Mouse (Mus musculus) neural tube, embryonic 12.5 days (tissue): ENCODE measurements around the gene Palld. TPM values are rescaled to one million over a fixed set of nuclear protein-coding genes. Genes with fewer than 3 reads are reported as not detected.

Source experiments
- ATAC-seq: fragments of 200-750 bp; cut with Nextera tagmentation; 2 replicates; pipeline ENCODE4 v1.8.0; 2017; ENCODE audit warnings: low read depth, mild to moderate bottlenecking, moderate TSS enrichment, moderate library complexity; ENCODE audit not compliant: low FRiP score
- H3K27ac ChIP-seq: fragments of 300-500 bp; sonication (generic); 2 replicates; pipeline ENCODE4 v1.5.1; 2016
- H3K27me3 ChIP-seq: fragments of 300-500 bp; sonication (generic); replicated peaks from 2 replicates; pipeline ENCODE4 v1.6.1; 2016; ENCODE audit warnings: mild to moderate bottlenecking
- H3K36me3 ChIP-seq: fragments of 300-500 bp; sonication (generic); 2 replicates; pipeline ENCODE4 v1.6.1; 2016; ENCODE audit warnings: mild to moderate bottlenecking
- H3K4me1 ChIP-seq: fragments of 300-500 bp; sonication (generic); 2 replicates; pipeline ENCODE4 v1.6.1; 2016
- H3K4me2 ChIP-seq: fragments of 300-500 bp; sonication (generic); replicated peaks from 2 replicates; pipeline ENCODE4 v1.6.1; 2016; ENCODE audit warnings: mild to moderate bottlenecking
- H3K4me3 ChIP-seq: fragments of 300-500 bp; sonication (generic); 2 replicates; pipeline ENCODE4 v1.5.1; 2016
- H3K9ac ChIP-seq: fragments of 300-500 bp; sonication (generic); 2 replicates; pipeline ENCODE4 v1.6.1; 2016; ENCODE audit warnings: mild to moderate bottlenecking
- H3K9me3 ChIP-seq: fragments of 300-500 bp; sonication (generic); 2 replicates; pipeline ENCODE4 v1.6.1; 2016; ENCODE audit warnings: mild to moderate bottlenecking
- WGBS: fragments of 180-500 bp; shearing (Covaris S2); methylation state at CpG from one replicate; pipeline ENCODE4 v1.1.7; 2016; 5-methylcytosine and 5-hydroxymethylcytosine counted together
- polyA plus RNA-seq: library from polyadenylated mRNA; unstranded; fragments of >200 nt; fragmentation: Nextera tagmentation; extraction: Ambion mirVana; gene quantifications from 2 replicates; pipeline ENCODE4 v1.2.1, GENCODE M21; 2016

Palld gene
- polyA plus RNA-seq, 1 experiment from 2014 or later = 46.7 TPM

DNA sequence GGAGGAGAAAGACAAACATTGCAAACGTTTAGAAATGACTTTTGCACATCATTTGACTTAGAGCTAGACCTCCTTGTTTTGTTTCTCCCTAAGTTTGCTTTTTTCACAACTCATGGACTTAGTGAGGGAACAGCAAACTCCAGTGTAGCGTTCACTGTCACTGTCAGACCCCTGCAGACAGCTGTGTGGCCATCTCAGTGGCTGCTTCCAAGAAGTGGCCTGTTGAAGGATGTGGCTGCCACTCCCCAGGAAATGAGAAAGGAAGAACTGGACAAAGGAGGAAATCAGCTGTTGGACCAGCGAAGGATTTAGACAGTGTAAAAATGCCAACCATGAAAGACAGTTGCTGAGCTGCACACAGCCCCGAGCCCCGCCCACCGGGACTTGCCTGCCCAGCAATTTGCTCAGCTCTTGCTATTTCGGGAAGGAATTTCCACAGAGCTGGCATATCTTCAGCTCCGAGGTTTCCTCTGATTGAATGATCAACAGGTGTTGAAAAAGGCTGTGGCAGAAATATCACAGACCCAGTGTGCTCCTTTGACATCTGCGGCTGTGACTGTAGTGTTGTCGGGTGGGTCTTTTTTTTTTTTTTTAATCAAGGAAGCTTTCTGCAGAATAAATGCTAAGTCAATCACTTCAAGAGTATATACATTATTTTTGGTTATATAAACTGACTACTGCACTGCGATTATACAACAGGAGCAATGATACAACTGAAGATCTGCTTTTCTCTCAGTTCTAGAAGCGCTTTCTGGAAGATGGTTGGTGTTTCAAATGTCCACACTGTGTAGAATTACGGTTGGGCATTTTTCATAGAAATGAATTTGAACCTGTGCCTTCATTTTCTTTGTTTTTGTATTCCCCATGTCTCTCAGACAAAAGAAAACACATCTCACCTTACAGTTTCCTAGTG lies 6.1 kb upstream of the Palld start:
- H3K4me1 ChIP-seq = no peaks in the 10 kb centered on the region
- no peaks in the 10 kb centered on the region for H3K36me3 ChIP-seq
- 78% methylated on average over 13 of the region's 13 CpGs for WGBS
- H3K4me2 ChIP-seq = no peak overlapping the region
- H3K27ac ChIP-seq = no peak overlapping the region
- no peak for ATAC-seq
- no peak overlapping the region for H3K4me3 ChIP-seq
- H3K27me3 ChIP-seq = no peaks in the 10 kb centered on the region
- H3K9me3 ChIP-seq = no peaks in the 10 kb centered on the region
- no peak overlapping the region for H3K9ac ChIP-seq

- Histone ChIP-seq H3K27me3 (no peaks in the 10 kb centered on the region), H3K27ac (no peak overlapping the region), H3K9ac (no peak overlapping the region), H3K4me3 (no peak overlapping the region), H3K9me3 (no peaks in the 10 kb centered on the region), H3K4me2 (no peak overlapping the region), H3K4me1 (no peaks in the 10 kb centered on the region), H3K36me3 (no peaks in the 10 kb centered on the region)
- 38% methylated on average over 6 of the region's 6 CpGs for WGBS
- peak; percentile 53; the same call in 1 of the 2 replicates for ATAC-seq
These were observed 1.3 kb downstream of the Palld start for GRCm38 (mm10) chr8:61901028-61901717.

- Histone ChIP-seq H3K9ac (no peak overlapping the region), H3K36me3 (no peaks in the 10 kb centered on the region), H3K27ac (no peak overlapping the region), H3K9me3 (no peaks in the 10 kb centered on the region), H3K4me1 (no peaks in the 10 kb centered on the region), H3K4me2 (no peak overlapping the region), H3K4me3 (no peak overlapping the region), H3K27me3 (no peaks in the 10 kb centered on the region)
- 88% methylated on average over 1 of the region's 1 CpGs for WGBS
- ATAC-seq = no peak
These were observed 5.1 kb downstream of the Palld start for GRCm38 (mm10) chr8:61897402-61897801.

DNA sequence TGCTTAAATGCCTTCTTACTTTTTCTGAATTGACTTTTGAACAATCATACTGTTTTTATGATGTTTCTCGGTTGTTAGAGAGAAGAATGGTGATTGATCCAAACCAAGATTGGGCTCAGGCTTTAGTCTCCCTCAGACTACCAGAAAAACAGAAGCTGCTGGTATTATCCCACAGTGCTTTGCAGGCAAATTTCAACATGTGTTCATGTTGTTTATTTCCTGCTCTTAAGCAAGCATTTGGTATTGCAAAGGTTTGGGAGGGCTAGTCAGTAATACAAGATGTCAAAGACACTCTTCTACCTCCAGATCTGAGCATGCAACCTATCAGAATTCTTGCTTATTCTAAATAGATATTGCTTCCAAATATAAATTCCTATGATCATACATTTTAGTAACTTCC lies 5.7 kb downstream of the Palld start:
- Histone ChIP-seq H3K27me3 (no peaks in the 10 kb centered on the region), H3K9me3 (no peaks in the 10 kb centered on the region), H3K36me3 (no peaks in the 10 kb centered on the region), H3K4me1 (no peaks in the 10 kb centered on the region), H3K4me2 (no peak overlapping the region), H3K27ac (no peak overlapping the region), H3K9ac (no peak overlapping the region), H3K4me3 (no peak overlapping the region)
- ATAC-seq = no peak
- 89% methylated on average over 1 of the region's 1 CpGs for WGBS

DNA sequence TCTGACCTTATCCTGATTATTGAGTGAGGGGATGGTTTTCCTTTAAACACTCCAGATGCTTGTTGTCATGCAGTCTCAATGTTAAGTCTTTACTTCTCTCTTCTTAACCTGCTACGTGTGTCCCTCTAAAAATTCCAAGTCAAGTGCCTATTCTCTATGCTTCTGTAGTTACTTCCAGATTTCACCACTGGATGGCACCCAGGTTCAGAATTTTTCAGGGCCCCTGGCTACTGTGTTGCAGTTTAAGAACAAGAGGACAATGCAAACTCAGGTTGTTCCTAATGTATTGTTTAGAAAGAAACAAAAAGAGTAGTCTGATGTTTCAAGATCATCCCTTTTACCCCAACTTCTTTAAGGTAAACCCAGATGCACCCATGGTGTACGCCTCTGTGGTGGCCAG lies 8.4 kb downstream of the Palld start:
- no peak overlapping the region for H3K9ac ChIP-seq
- no peaks in the 10 kb centered on the region for H3K9me3 ChIP-seq
- H3K27ac ChIP-seq = no peak overlapping the region
- no peak overlapping the region for H3K4me2 ChIP-seq
- ATAC-seq = 0 out of 2 replicates have a peak, but pooled peaks have one; percentile 48
- WGBS = 63% methylated on average over 2 of the region's 2 CpGs
- H3K4me3 ChIP-seq = no peak overlapping the region
- no peaks in the 10 kb centered on the region for H3K36me3 ChIP-seq
- H3K27me3 ChIP-seq = no peaks in the 10 kb centered on the region
- no peaks in the 10 kb centered on the region for H3K4me1 ChIP-seq

GRCm38 (mm10) chr8:61877607-61878006 lies 24.9 kb downstream of the Palld start:
- WGBS = 78% methylated on average over 7 of the region's 7 CpGs
- ATAC-seq = no peak
- H3K4me1 ChIP-seq = no peaks in the 10 kb centered on the region

DNA sequence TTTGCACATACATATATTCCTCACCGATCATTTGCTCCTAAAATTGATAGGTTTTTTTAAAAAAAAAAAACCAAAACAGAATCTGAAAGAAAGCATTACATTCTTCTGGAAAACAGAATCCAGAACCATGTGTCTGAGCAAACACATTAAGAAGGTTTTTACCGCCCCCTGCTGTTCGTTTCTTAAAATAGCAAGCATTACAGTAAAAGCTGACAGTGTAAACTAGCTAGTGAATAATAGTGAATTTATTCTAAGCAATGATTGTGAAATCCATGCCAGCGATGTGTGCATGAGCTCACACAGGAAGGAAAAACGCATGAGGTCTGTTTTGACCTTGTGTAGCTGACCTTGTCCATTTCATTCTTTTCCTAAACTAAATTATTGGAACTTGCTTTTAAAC lies 27.2 kb downstream of the Palld start:
- ATAC-seq = peak; percentile 41
- H3K9me3 ChIP-seq = no peaks in the 10 kb centered on the region
- H3K9ac ChIP-seq = no peak overlapping the region
- H3K36me3 ChIP-seq = no peaks in the 10 kb centered on the region
- no peaks in the 10 kb centered on the region for H3K4me1 ChIP-seq
- no peaks in the 10 kb centered on the region for H3K27me3 ChIP-seq
- no peak overlapping the region for H3K4me2 ChIP-seq
- H3K4me3 ChIP-seq = no peak overlapping the region
- H3K27ac ChIP-seq = no peak overlapping the region
- 10% methylated on average over 5 of the region's 5 CpGs for WGBS

More at GRCm38 (mm10) chr8:61877607-61878006, 24.9 kb downstream of the Palld start:
- H3K4me2 ChIP-seq = no peak overlapping the region
- no peak overlapping the region for H3K4me3 ChIP-seq
- H3K9ac ChIP-seq = no peak overlapping the region
- H3K27ac ChIP-seq = no peak overlapping the region
- no peaks in the 10 kb centered on the region for H3K27me3 ChIP-seq
- H3K36me3 ChIP-seq = no peaks in the 10 kb centered on the region
- no peaks in the 10 kb centered on the region for H3K9me3 ChIP-seq

GRCm38 (mm10) chr8:61873994-61874393 lies 28.5 kb downstream of the Palld start:
- ATAC-seq = no peak

GRCm38 (mm10) chr8:61868481-61868880 lies 34.0 kb downstream of the Palld start:
- H3K9ac ChIP-seq = no peak overlapping the region
- H3K9me3 ChIP-seq = no peaks in the 10 kb centered on the region
- no peaks in the 10 kb centered on the region for H3K36me3 ChIP-seq
- no peak overlapping the region for H3K4me2 ChIP-seq
- ATAC-seq = no peak
- 86% methylated on average over 3 of the region's 3 CpGs for WGBS
- no peak overlapping the region for H3K27ac ChIP-seq
- no peaks in the 10 kb centered on the region for H3K4me1 ChIP-seq
- no peak overlapping the region for H3K4me3 ChIP-seq
- no peaks in the 10 kb centered on the region for H3K27me3 ChIP-seq

More at GRCm38 (mm10) chr8:61873994-61874393, 28.5 kb downstream of the Palld start:
- Histone ChIP-seq H3K4me1 (no peaks in the 10 kb centered on the region), H3K27me3 (no peaks in the 10 kb centered on the region), H3K9me3 (no peaks in the 10 kb centered on the region), H3K4me2 (no peak overlapping the region), H3K4me3 (no peak overlapping the region), H3K9ac (no peak overlapping the region), H3K36me3 (no peaks in the 10 kb centered on the region), H3K27ac (no peak overlapping the region)
- WGBS = 55% methylated on average over 9 of the region's 9 CpGs

DNA sequence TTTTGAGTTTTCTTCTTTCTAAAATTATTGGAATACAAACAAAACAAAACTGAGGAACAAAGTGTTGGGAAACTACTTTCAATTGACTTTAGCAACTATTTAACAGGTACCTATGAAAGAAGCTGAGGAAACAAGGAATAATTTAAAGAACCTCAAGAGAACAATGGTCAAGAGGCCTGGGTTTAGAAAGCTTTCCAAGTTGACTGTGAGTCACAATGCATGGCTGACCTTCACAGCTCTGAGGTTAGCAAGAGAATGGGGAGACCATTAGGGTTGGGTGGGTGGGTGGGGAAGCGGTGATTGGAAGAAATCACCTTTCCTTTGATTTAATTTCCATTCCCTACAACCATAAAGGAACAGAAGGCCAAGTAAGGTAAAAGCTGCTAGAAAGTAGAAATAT lies 35.6 kb downstream of the Palld start:
- Histone ChIP-seq H3K27ac (no peak overlapping the region), H3K9ac (no peak overlapping the region), H3K36me3 (no peaks in the 10 kb centered on the region), H3K4me1 (no peaks in the 10 kb centered on the region), H3K4me3 (no peak overlapping the region), H3K9me3 (no peaks in the 10 kb centered on the region), H3K4me2 (no peak overlapping the region), H3K27me3 (no peaks in the 10 kb centered on the region)
- WGBS = 95% methylated on average over 1 of the region's 1 CpGs
- ATAC-seq = no peak

DNA sequence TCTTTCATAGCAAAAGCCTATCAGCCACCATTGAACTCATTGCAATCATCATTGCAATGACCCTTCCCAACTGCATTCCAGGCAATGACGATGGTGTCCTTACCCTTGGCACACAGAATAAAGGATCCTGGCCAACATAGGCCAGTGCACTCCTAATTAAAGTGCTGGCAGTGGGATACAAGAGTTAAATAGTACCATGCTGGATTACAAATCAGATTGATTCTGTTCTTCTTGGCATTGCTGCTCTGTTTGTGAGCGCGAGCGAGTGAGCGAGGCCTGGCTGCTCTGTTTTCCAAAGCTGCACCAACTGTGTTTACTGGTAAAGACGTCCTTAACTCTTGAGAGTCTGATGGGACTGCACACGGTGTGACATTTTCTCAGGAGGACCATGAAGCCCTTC lies 37.1 kb downstream of the Palld start:
- Histone ChIP-seq H3K9me3 (no peaks in the 10 kb centered on the region), H3K9ac (no peak overlapping the region), H3K36me3 (no peaks in the 10 kb centered on the region), H3K4me2 (no peak overlapping the region), H3K27me3 (no peaks in the 10 kb centered on the region), H3K4me1 (no peaks in the 10 kb centered on the region), H3K27ac (no peak overlapping the region), H3K4me3 (no peak overlapping the region)
- 90% methylated on average over 7 of the region's 7 CpGs for WGBS
- no peak for ATAC-seq

DNA sequence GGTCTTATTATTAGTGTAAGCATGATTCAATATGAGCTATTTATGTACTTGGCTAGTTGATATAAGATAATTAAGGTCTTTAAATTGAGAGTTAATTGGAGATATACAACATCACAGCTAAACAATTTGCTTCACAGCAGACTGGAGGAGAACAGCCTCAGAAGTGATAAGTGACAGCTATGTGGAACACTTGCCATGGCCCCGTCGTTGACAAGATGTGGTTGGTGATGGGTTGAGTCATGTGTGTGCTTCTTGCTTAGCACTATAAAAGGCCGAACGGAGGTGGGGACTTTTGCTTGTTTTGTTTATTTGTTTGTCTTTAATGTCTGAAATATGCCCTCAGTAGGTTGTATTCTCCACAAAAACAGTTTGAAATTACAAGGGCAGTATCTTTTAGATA lies 51.2 kb downstream of the Palld start:
- Histone ChIP-seq H3K4me1 (no peaks in the 10 kb centered on the region), H3K4me3 (no peak overlapping the region), H3K9ac (no peak overlapping the region), H3K36me3 (no peaks in the 10 kb centered on the region), H3K4me2 (no peak overlapping the region), H3K27me3 (no peaks in the 10 kb centered on the region), H3K27ac (no peak overlapping the region), H3K9me3 (no peaks in the 10 kb centered on the region)
- WGBS = 81% methylated on average over 4 of the region's 4 CpGs
- no peak for ATAC-seq
